Mouse (Mus musculus) neural tube, embryonic 12.5 days (tissue): ENCODE results near the gene Nr1d2. TPM values are rescaled to one million over a fixed set of nuclear protein-coding genes. Genes with fewer than 3 reads are reported as not detected.
A peak's percentile ranks its signal among the peaks of the same experiment; 100 is the strongest.
"Not testable (repeated sequence)": the region's sequence is repeated elsewhere in the genome, so short reads cannot be mapped to it uniquely, and the experiment has no call there.

ENCODE experiments used
- ATAC-seq: fragments of 200-750 bp; cut with Nextera tagmentation; 2 replicates; pipeline ENCODE4 v1.8.0; 2017; ENCODE audit warnings: low read depth, mild to moderate bottlenecking, moderate TSS enrichment, moderate library complexity; ENCODE audit not compliant: low FRiP score
- H3K27ac ChIP-seq: fragments of 300-500 bp; sonication (generic); 2 replicates; pipeline ENCODE4 v1.5.1; 2016
- H3K27me3 ChIP-seq: fragments of 300-500 bp; sonication (generic); replicated peaks from 2 replicates; pipeline ENCODE4 v1.6.1; 2016; ENCODE audit warnings: mild to moderate bottlenecking
- H3K36me3 ChIP-seq: fragments of 300-500 bp; sonication (generic); 2 replicates; pipeline ENCODE4 v1.6.1; 2016; ENCODE audit warnings: mild to moderate bottlenecking
- H3K4me1 ChIP-seq: fragments of 300-500 bp; sonication (generic); 2 replicates; pipeline ENCODE4 v1.6.1; 2016
- H3K4me2 ChIP-seq: fragments of 300-500 bp; sonication (generic); replicated peaks from 2 replicates; pipeline ENCODE4 v1.6.1; 2016; ENCODE audit warnings: mild to moderate bottlenecking
- H3K4me3 ChIP-seq: fragments of 300-500 bp; sonication (generic); 2 replicates; pipeline ENCODE4 v1.5.1; 2016
- H3K9ac ChIP-seq: fragments of 300-500 bp; sonication (generic); 2 replicates; pipeline ENCODE4 v1.6.1; 2016; ENCODE audit warnings: mild to moderate bottlenecking
- H3K9me3 ChIP-seq: fragments of 300-500 bp; sonication (generic); 2 replicates; pipeline ENCODE4 v1.6.1; 2016; ENCODE audit warnings: mild to moderate bottlenecking
- WGBS: fragments of 180-500 bp; shearing (Covaris S2); methylation state at CpG from one replicate; pipeline ENCODE4 v1.1.7; 2016; 5-methylcytosine and 5-hydroxymethylcytosine counted together
- polyA plus RNA-seq: library from polyadenylated mRNA; unstranded; fragments of >200 nt; fragmentation: Nextera tagmentation; extraction: Ambion mirVana; gene quantifications from 2 replicates; pipeline ENCODE4 v1.2.1, GENCODE M21; 2016

Gene Nr1d2
- polyA plus RNA-seq, 1 experiment from 2014 or later, result 4.8 TPM

- not testable (repeated sequence) for H3K9ac ChIP-seq, H3K9me3 ChIP-seq, H3K4me2 ChIP-seq, H3K27me3 ChIP-seq, ATAC-seq, H3K36me3 ChIP-seq, H3K4me3 ChIP-seq, H3K27ac ChIP-seq, H3K4me1 ChIP-seq
- 94% methylated on average over 11 of the region's 11 CpGs for WGBS
Observed at GRCm38 (mm10) chr14:18225431-18225830, 13.5 kb downstream of the Nr1d2 start.

- H3K27me3 ChIP-seq, result no peaks in the 10 kb centered on the region
- no peak overlapping the region for H3K4me2 ChIP-seq
- no peak for ATAC-seq
- no peak overlapping the region for H3K9ac ChIP-seq
- H3K27ac ChIP-seq, result no peak overlapping the region
- no peaks in the 10 kb centered on the region for H3K4me1 ChIP-seq
- no peak overlapping the region for H3K4me3 ChIP-seq
- no peaks in the 10 kb centered on the region for H3K36me3 ChIP-seq
- 91% methylated on average over 6 of the region's 6 CpGs for WGBS
- no peaks in the 10 kb centered on the region for H3K9me3 ChIP-seq
Observed at GRCm38 (mm10) chr14:18221977-18222376, 16.9 kb downstream of the Nr1d2 start.

GRCm38 (mm10) chr14:18217158-18217557 lies 21.8 kb downstream of the Nr1d2 start:
- H3K4me2 ChIP-seq, result no peak overlapping the region
- no peaks in the 10 kb centered on the region for H3K9me3 ChIP-seq
- 94% methylated on average over 1 of the region's 1 CpGs for WGBS
- H3K27me3 ChIP-seq, result no peaks in the 10 kb centered on the region
- H3K36me3 ChIP-seq, result no peaks in the 10 kb centered on the region
- ATAC-seq, result no peak
- no peak overlapping the region for H3K4me3 ChIP-seq
- no peak overlapping the region for H3K27ac ChIP-seq
- no peak overlapping the region for H3K9ac ChIP-seq
- H3K4me1 ChIP-seq, result no peaks in the 10 kb centered on the region

- WGBS, result 91% methylated on average over 6 of the region's 6 CpGs
- Histone ChIP-seq H3K9me3 (no peaks in the 10 kb centered on the region), H3K4me2 (no peak overlapping the region), H3K4me1 (no peaks in the 10 kb centered on the region), H3K36me3 (no peaks in the 10 kb centered on the region), H3K27ac (no peak overlapping the region), H3K4me3 (no peak overlapping the region), H3K9ac (no peak overlapping the region), H3K27me3 (no peaks in the 10 kb centered on the region)
- ATAC-seq, result no peak
Observed at GRCm38 (mm10) chr14:18216428-18216827, 22.5 kb downstream of the Nr1d2 start.

GRCm38 (mm10) chr14:18210795-18211194 lies 28.1 kb downstream of the Nr1d2 start:
- no peak overlapping the region for H3K9ac ChIP-seq
- H3K4me3 ChIP-seq, result no peak overlapping the region
- no peaks in the 10 kb centered on the region for H3K36me3 ChIP-seq
- 83% methylated on average over 3 of the region's 3 CpGs for WGBS
- H3K9me3 ChIP-seq, result no peaks in the 10 kb centered on the region
- no peaks in the 10 kb centered on the region for H3K4me1 ChIP-seq
- no peak overlapping the region for H3K27ac ChIP-seq
- no peaks in the 10 kb centered on the region for H3K27me3 ChIP-seq
- no peak overlapping the region for H3K4me2 ChIP-seq
- ATAC-seq, result peak; percentile 77

- not testable (repeated sequence) for H3K36me3 ChIP-seq, H3K4me2 ChIP-seq, H3K27ac ChIP-seq, H3K9ac ChIP-seq, H3K4me1 ChIP-seq, H3K9me3 ChIP-seq, H3K4me3 ChIP-seq, ATAC-seq, H3K27me3 ChIP-seq
- 90% methylated on average over 1 of the region's 1 CpGs for WGBS
Observed at GRCm38 (mm10) chr14:18204315-18204714, 34.6 kb downstream of the Nr1d2 start.

- H3K4me3 ChIP-seq, result no peak overlapping the region
- H3K9ac ChIP-seq, result no peak overlapping the region
- H3K4me2 ChIP-seq, result no peak overlapping the region
- H3K27me3 ChIP-seq, result no peaks in the 10 kb centered on the region
- H3K9me3 ChIP-seq, result no peaks in the 10 kb centered on the region
- ATAC-seq, result no peak
- H3K27ac ChIP-seq, result no peak overlapping the region
- 95% methylated on average over 5 of the region's 5 CpGs for WGBS
- H3K4me1 ChIP-seq, result no peaks in the 10 kb centered on the region
- H3K36me3 ChIP-seq, result no peaks in the 10 kb centered on the region
Observed at GRCm38 (mm10) chr14:18201413-18201812, 37.5 kb downstream of the Nr1d2 start.

GRCm38 (mm10) chr14:18186883-18187417 lies 52.0 kb downstream of the Nr1d2 start:
- WGBS, result 50% methylated on average over 9 of the region's 9 CpGs
- Histone ChIP-seq H3K4me1 (no peaks in the 10 kb centered on the region), H3K27me3 (no peaks in the 10 kb centered on the region), H3K9me3 (no peaks in the 10 kb centered on the region), H3K36me3 (no peaks in the 10 kb centered on the region), H3K9ac (no peak overlapping the region), H3K4me2 (no peak overlapping the region), H3K4me3 (no peak overlapping the region), H3K27ac (no peak overlapping the region)
- ATAC-seq, result no peak

GRCm38 (mm10) chr14:18177531-18177930 lies 61.4 kb downstream of the Nr1d2 start:
- not testable (repeated sequence) for ATAC-seq, H3K27me3 ChIP-seq, H3K9ac ChIP-seq, H3K27ac ChIP-seq, H3K4me1 ChIP-seq, H3K4me2 ChIP-seq, H3K4me3 ChIP-seq, H3K9me3 ChIP-seq, H3K36me3 ChIP-seq
- WGBS, result 74% methylated on average over 2 of the region's 2 CpGs

- Histone ChIP-seq H3K4me2 (no peak overlapping the region), H3K9me3 (no peaks in the 10 kb centered on the region), H3K9ac (no peak overlapping the region), H3K27ac (no peak overlapping the region), H3K4me3 (no peak overlapping the region), H3K27me3 (no peaks in the 10 kb centered on the region), H3K4me1 (no peaks in the 10 kb centered on the region), H3K36me3 (no peaks in the 10 kb centered on the region)
- WGBS, result 85% methylated on average over 3 of the region's 3 CpGs
- no peak for ATAC-seq
Observed at GRCm38 (mm10) chr14:18167597-18167996, 71.3 kb downstream of the Nr1d2 start.

GRCm38 (mm10) chr14:18167041-18167440 lies 71.9 kb downstream of the Nr1d2 start:
- no peak for ATAC-seq
- H3K4me2 ChIP-seq, result no peak overlapping the region
- H3K9me3 ChIP-seq, result no peaks in the 10 kb centered on the region
- H3K9ac ChIP-seq, result no peak overlapping the region
- H3K4me1 ChIP-seq, result no peaks in the 10 kb centered on the region
- H3K4me3 ChIP-seq, result no peak overlapping the region
- H3K27ac ChIP-seq, result no peak overlapping the region
- no peaks in the 10 kb centered on the region for H3K27me3 ChIP-seq
- no peaks in the 10 kb centered on the region for H3K36me3 ChIP-seq
